Mouse (Mus musculus): ENCODE data around the gene Ldhal6b.

The Ldhal6b gene

DNA sequence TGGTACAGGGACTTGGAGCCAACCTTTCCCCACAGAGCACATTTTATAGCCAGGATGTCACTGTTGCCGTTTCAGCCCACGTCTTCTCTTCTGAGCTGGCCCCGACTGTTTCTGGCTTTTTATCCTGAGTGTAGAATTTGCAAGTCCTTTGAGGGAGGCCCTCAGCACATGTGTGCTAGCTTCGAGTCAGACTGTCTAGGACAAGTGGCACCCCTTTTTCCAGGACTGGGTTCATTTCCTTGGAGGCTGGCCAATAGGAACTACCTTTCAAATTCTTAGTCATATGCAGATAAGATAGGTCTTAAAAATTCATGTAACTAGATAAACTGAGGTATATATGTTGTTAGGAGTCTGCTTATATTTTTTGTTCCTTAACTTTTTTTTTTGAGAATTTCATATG, 8.2 kb downstream of the Ldhal6b start:
- no peak for DNase-seq (ENCODE audit: low spot score)

DNA sequence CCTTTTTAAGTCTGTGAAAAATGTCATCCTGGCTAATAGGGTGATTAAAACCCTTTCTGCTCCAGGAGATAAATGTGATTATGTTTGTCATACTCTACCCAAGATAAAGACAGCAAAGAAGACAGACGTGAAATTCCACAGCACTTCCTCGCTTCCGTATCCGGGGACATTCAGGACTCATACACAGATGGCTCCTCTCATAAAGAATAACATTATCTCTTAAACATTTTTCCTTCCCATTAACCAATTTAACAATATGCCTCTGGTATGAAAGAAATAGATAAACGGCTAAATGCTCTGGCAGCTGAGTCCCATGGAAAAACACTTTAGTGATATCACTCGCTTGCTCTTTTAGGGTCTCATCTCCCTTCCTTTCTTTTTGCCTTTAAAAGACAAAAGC, 11.5 kb downstream of the Ldhal6b start:
- DNase-seq (ENCODE audit: low spot score) = no peak

DNA sequence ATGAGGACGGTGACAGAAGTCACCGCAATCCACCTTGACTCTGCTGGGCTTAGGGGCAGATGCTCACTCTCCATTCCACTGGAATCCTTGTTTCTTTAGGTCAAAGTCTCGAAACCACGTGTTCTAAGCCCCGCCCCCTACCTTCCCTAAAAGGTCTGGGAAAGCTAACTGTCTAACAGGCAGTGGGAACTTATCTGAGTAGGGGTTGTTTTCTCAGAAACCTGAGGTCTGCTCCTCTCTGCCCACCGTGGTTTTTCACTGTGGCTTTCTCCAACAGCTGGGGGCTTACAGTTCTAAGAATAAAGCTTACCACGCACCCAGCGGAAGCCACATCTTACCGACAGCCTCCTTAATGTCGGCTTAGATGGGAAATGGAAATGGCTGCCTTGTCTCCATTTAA, 12.0 kb downstream of the Ldhal6b start:
- DNase-seq (ENCODE audit: low spot score) = peak; percentile 64

DNA sequence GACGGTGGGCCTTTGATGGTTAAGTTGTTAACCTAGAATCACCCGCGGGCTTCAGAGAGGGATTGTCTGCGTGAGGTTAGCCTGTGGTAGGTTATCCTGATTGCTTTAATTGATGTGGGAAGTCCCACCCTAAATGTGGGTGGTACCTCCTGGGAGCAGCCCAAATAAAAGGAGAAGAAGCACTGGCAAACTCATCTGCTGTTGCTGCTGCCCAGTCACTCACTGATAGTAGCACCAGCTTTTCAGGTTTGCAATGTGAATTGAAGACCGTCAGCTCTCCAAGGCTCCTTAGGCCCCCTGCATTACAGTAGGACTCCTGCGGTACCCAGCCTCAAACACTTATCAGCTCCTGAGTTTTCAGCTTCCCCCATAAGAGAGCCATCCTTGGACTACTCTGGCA, 14.7 kb downstream of the Ldhal6b start:
- DNase-seq (ENCODE audit: low spot score) = no peak

DNA sequence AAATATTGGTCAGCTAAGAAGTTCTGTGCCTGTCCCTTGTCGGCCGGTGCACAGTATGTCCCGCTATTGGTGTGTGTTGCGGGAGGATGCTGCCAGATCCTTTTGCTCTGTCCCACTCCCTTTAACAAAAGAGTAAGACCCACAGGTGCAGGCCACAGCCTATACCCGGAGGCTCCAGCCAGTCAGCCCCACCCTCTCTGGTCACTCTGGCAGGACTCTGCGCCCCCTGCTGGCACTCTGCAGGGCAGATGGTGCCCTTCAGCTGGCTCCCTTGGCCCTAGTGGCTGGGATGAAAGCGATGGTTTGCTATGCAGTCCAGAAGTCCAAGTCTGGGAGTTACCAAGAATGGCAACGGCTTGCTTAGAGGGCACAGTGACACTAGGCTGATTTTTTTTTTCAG, 15.9 kb downstream of the Ldhal6b start:
- peak; percentile 54 for DNase-seq (ENCODE audit: low spot score)

DNA sequence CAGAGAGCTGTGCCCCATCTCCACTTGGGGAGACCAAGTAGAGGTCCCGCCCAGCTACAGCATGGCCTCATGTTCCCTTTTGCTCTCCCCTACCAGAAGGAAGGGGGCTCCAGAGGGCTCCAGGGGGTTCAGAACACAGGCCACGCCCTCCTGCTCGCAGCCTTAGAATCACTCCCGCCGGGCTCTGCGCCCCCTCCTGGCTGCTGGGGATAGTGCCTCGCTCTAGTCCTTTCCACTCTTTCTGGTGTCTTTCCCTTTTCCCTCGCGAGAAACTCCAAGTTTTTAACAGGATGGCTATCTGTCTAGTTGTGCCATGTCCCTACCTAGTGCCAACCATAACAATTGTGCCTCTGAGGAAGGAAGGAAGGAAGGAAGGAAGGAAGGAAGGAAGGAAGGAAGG, 16.5 kb downstream of the Ldhal6b start:
- DNase-seq (ENCODE audit: low spot score) = peak; percentile 46

DNA sequence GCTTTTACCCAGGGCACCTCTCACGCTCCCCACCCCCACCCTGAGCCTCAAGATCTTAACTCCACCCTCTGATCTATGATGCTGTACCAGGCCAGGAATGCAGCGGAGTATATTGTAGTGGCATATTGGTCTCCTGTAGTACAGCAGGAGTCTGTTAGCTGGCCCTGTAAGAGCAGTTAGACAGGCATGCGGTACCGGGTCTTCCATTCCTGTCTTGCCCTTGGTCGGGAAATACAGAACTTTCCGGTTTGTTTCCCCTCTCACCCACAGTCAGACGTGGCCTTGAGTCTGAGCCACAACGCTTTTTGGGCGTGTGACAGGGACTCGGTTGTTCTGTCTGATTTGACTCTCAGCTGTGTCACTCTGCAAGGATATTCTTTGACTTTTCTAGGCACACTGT, 17.3 kb downstream of the Ldhal6b start:
- DNase-seq (ENCODE audit: low spot score) = no peak

DNA sequence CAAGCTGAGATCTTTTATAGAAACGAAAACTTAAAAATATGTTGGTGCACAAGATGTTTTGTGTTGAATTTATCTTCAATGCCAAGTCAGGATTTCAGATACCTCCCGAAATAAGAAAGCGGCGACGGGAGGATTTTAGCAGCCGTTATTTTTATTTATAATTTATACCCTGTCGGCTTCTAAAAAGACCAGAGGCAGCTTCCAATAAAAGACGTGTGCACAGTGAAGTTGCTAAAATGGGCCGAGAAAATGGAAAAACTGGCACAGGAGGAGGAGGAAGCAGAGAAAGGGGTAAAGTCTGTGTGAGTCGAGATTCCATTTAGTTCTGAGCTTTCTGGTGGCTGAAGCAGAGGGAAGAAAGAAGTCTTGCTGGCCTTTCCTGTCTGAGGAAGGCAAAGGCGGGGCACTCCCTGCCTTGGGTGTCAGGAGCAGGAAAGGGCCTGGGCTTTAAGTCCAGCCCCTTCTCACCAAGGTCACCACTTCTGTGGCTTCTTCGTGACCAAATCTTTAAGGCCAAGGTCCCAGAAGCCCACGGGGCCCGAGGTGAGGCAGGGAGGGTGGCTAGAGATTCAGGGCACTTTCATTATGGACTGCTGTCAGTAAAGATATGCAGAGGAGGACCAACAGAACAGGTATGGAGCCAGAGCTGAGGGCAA, 18.0 kb downstream of the Ldhal6b start:
- no peak for DNase-seq (ENCODE audit: low spot score)

DNA sequence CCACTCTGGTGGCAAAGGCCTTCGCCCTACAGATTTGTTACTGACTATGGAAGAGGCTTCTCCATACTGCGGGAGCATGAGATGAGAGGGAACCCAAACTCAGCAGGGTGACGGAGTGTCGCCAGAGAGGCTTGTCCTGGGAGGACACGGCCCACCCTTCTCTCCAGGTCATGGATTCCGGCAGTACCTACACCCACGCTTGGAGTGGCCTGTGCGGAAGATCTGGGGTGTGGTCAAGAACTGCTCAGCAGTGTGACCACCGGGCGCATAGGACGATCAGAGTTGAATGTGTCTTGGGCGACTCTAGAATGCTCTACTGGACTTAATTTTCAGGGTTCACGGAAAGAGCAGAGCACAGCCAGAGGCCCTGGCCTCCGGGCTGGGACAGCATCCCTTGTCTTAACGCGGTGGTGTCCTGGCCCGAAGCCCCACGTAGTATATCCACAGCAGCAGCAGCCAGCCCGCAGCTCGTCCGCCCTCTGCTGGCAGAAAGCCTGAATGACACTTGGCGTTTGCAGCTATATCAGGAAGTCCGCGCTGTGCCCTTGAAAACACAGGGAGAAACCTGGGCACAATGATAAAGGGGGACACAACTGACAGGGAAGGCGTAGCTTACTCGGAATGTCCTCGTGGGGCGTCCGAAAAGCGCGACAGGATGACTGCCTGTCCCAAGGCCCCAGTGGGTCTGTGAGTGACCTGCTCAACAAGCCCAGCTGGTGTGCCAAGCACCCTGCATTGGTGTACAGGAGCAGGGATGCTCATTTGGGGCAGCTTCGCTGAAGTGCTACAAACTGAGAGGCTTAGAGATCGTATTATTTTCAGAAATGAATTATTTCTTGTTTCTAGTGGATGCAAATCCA, 21.2 kb downstream of the Ldhal6b start:
- DNase-seq (ENCODE audit: low spot score) = peak; percentile 57

DNA sequence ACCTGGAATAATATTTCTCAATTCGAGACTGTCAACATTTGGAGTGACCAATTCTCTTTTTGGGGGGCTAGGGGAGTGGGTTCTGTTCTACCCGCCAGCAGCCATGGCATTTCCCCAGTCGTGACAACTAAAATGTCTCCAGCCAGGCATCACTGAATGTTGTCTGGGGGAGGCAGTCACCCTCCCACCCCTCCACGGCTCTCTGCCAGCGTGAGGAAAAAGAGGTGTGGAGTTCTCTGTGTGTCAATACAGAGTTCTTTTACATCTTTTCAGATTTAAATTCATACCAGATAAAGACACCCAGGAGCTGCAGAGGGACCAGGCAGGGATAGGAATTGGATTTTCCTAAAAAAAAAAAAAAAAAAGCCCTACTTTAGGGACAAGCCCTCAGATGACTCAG, 22.4 kb downstream of the Ldhal6b start:
- DNase-seq (ENCODE audit: low spot score) = no peak

DNA sequence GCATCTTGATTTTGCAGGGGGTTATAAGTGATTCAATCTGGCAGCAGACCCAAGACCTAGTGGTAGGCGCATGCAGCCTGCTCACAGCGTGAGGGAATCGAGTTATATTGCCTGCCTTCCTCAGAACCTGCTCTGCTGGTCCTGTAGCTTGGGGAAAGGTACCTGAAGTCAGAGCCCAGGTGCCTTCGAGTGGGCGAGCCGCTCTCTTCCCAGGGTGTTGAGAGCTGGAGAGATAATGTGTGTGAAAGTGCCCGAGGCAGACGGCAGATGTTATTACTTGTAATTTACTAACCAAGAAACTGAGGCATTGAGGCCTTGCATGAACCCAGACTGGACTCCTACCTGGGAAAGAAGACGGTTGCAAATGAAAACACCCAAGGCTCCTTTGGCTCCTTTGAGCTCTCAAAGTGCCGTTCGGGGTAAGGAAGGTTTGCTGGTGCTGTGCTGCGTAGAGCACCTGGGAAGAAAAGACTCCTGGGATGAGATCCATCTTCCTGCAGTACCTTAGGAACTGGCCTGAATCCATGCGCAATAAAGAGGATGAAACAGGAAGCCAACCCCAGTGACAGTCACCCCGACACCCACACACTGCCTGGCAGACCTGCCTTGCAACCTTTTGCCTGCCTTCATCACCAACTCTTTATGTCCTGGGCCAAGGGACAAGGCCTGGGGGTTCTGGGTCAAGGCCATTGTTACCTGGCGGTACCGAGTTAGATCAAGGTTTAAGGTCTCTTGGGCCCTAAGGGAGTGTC, 22.9 kb downstream of the Ldhal6b start:
- no peak for DNase-seq (ENCODE audit: low spot score)

DNA sequence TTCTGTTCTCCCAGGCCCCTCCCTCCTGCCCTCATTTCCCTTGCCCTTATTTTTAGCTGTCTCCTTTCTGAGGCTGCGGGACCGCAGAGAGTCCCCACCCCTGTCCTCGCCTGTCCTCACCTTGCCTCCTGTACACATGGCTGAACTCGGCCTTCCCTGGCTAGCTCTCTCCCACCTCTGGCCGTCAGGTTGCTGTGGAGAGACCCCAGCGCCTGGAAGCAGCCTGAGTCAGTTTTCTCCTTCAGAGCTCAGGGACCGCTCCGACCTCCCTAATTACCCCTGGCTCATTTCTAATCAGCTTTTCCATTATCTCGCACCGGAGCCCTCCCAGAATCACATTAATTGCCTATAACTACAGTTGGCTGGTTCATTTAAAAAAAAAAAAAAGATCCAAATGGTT, 27.9 kb downstream of the Ldhal6b start:
- no peak for DNase-seq (ENCODE audit: low spot score)

DNA sequence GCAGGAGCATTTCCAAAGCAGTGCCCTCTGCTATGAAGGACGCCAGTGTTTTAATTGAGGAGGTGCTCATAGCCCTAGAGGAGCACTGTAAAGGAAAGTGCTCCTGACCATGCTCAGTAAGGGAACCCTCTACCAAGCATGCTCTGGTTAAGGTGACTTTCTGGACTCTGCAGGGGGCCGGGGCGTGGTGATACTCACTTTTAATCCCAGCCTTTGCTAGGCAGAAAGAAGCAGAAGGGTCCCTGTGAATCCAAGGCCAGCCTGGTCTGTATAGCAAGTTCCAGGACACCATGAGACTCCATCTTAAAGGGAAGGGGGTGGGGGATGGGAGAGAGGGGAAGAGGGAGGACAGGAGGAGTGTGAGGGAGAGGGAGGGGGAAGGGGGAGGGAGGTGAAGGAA, 30.2 kb downstream of the Ldhal6b start:
- DNase-seq (ENCODE audit: low spot score) = no peak

DNA sequence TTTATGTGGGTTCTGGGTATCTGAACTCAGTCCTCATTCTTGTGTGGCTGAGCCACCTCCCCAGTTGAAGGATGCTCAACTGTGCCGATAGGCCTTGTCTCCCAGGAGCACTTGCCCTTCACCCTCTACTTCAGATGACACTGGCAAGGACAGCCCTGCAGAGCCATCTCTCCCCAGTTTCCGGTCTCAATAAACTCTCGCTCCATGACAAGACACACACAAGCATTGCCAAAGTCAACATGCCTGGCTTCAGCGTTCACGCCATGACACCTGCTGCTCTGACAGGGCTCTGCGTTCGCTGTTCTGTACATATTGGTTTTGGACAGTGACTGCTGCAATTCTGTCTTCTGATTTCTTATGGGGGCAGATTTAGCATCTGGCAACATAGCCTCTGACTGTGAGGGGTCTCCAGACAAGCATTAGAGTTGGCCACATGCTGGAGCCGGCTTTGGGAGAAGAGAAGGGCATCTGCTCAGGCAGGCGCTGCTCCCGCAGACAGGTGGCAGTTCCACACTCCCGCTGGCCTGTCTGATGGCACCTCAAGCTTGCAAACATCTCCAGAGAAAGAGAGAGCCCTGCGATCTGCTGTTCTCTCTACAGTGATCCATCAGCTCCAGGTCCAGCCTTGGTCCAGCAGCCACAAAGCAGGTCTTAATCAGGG, 31.6 kb downstream of the Ldhal6b start:
- no peak for DNase-seq (ENCODE audit: low spot score)

DNA sequence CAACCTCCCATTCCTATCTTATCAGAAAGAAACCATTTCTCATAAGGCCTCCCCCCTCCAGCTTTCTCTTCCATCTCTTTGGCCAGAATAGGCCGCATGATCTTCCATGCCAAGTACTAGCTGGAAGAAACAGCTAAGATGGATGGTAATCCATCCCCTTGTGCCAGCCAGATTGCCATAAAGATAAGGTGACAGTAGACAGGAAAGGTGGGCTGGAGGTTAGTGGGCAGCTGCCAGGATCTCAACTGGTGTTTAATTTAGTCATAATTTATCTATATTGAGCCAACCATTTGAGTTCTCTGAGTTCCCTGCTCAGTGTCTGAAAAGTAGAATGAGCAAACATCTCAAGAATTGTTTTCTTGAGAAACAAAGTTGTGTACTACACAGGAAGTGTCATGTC, 32.9 kb downstream of the Ldhal6b start:
- DNase-seq (ENCODE audit: low spot score) = no peak

DNA sequence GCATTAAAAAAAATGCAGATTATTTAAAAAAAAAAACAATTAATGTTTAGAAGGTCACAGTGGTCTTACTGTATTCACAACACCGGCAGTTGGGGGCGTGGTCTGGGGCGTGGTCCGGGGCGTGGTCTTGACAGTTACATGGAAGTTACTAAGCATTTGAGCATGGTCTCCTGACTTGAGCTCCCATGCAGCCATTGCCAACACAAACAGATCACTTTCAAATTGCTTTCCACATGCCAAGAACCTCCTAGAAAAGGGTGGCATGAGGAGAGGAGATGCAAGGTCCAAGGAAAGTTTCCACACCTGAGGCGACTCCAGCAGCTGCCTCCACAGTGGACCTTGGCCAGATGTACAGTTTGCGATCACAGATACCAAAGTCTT, 40.6 kb downstream of the Ldhal6b start:
- DNase-seq (ENCODE audit: low spot score) = peak; percentile 26

DNA sequence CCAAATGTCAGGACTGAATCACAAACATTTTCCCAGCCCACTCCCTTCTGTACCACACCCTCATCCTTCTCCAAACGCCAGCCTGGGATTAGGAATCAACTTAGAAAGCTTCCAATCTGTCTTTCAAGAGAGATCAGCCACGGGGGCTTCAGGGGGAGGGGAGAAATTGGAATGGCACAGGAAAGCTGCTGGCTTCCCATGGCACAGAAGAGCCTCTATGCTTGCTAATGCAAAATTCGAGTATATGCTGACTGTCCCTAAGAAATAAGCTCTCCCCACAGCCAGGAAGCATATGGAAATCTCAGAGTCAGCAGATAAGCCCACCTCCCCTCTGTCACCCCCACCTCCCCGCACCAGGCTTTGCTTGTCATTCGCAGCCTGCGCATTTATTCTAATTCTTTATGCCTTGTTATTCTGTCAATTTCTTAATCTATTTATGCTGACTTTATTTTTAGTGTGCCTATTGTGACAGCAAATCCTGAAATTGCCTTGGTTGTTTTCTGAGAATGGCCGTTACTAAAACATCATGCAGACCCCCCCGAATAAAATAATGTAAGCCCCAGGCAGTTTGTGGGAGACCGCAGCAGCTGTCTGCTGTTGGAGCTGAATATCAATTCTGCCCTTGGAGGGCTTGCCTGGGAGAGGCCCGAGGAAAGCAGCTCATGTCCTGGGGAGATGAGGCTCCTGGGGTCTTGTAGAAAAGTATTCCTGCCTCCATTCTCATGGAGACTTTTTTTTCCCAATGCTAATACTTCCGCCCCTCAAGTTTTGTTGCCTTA, 41.2 kb downstream of the Ldhal6b start:
- DNase-seq (ENCODE audit: low spot score) = no peak

DNA sequence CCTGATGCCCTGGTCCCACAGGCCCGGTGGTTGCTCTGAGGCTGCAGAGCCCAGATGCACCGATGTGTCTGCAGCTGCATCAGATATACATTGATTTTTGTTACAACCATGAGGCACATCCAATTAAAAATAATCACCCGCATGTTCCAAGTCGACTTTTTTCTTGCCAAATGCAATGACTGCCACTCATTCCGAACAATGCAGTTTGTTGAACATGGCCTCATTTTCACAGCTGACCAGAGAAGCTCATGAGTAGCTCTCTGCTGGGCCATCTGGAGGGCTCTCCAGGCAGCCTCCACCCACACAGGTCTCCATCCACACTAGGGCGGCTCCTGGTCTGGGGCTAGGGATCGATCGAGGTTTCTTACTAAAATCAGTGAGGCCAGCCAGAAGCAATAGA, 45.6 kb downstream of the Ldhal6b start:
- DNase-seq (ENCODE audit: low spot score) = no peak

DNA sequence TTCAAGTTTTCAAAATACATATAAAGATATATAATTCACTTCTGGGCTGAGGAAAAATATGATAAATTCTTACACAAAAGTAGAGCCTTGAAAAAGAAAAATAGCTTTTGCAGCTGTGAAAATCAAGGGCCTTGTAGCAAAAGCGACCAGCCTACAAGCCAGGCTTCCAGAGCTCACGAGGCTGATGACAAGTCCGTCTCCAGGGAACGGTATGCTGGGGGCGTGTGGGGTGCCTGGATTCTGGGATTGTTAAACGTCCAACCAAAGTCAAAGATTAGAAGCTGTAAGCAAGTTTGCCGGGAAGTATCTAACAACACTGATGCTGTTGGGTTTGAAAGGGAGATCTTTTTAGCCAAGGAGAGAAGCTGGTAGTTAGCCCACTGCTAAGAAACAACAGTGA, 47.0 kb downstream of the Ldhal6b start:
- DNase-seq (ENCODE audit: low spot score) = no peak

DNA sequence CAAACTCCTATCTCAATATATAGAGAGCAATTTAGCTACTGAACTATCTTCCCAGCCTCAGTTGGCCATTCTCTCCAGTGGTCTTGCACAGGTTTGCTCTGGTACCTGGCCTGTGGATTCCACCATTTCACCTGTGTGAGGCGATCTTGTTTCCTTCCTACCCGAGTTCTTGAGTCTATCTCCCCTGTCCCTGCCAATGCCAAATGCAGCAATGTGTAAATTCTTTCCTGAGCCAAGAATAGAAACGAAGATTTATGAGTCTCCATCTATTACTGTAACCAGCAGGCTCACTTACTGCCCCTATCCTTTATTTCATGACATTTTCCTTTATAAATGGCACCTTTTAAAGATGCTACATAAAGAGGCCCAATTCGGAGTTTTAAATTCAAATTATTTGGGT, 47.5 kb downstream of the Ldhal6b start:
- no peak for DNase-seq (ENCODE audit: low spot score)
